Mouse (Mus musculus) heart, postnatal 10 days (tissue): ENCODE measurements around the gene Kcna3. TPM values are rescaled to one million over a fixed set of nuclear protein-coding genes. Genes with fewer than 3 reads are reported as not detected.
A peak's percentile ranks its signal among the peaks of the same experiment; 100 is the strongest.

ENCODE experiments used
- DNase-seq, 2 experiments: peaks; one replicate each; pipeline ENCODE4 v3.0.0; 2021
- intact Hi-C: fragments of 180-260 bp; cut with DNase I; formaldehyde crosslinking; loops from one replicate; pipeline ENCODE4 v1.15.1; 2025
- total RNA-seq, 2 experiments: library from RNA; stranded (reverse); gene quantifications; 2 replicates each; pipeline ENCODE4 v1.2.3; 2021

The Kcna3 gene
- under 1 TPM; 0.36 to 0.45 TPM for total RNA-seq

GRCm38 (mm10) chr3:107035521-107036457 is at the start of gene Kcna3:
Gene Kcna3 (plus strand): TSS chr3:107036169.
- intact Hi-C loops, result no loop called here
- peak; percentile 68 to 69 for DNase-seq

- intact Hi-C loops, result no loop called here
- DNase-seq, result no peak
Observed at GRCm38 (mm10) chr3:106991334-106991733, 44.6 kb upstream of the Kcna3 start.

- intact Hi-C loops, result no loop called here
- no peak for DNase-seq
Observed at GRCm38 (mm10) chr3:106995347-106995746, 40.6 kb upstream of the Kcna3 start.

- no peak for DNase-seq
- intact Hi-C loops, result no loop called here
Observed at GRCm38 (mm10) chr3:106996186-106996585, 39.8 kb upstream of the Kcna3 start.

GRCm38 (mm10) chr3:106998370-106998769 is 37.6 kb upstream of the Kcna3 start:
- intact Hi-C loops, result no loop called here
- DNase-seq, result no peak

- no peak for DNase-seq
- intact Hi-C loops, result no loop called here
Observed at GRCm38 (mm10) chr3:107000165-107000564, 35.8 kb upstream of the Kcna3 start.

GRCm38 (mm10) chr3:107002249-107003123 is 33.5 kb upstream of the Kcna3 start:
- no peak for DNase-seq
- intact Hi-C loops, result no loop called here

- no peak for DNase-seq
- intact Hi-C loops, result no loop called here
Observed at GRCm38 (mm10) chr3:107009329-107010076, 26.5 kb upstream of the Kcna3 start.

- intact Hi-C loops, result no loop called here
- DNase-seq, result no peak
Observed at GRCm38 (mm10) chr3:107018286-107018685, 17.7 kb upstream of the Kcna3 start.

GRCm38 (mm10) chr3:107031547-107031946 is 4.4 kb upstream of the Kcna3 start:
- intact Hi-C loops, result no loop called here
- no peak for DNase-seq

- no peak for DNase-seq
- intact Hi-C loops, result no loop called here
Observed at GRCm38 (mm10) chr3:107034776-107035175, 1.2 kb upstream of the Kcna3 start.

- intact Hi-C loops, result no loop called here
Observed at GRCm38 (mm10) chr3:107036458-107037039, 580 bp downstream of the Kcna3 start.

GRCm38 (mm10) chr3:107037105-107037504 is 1.1 kb downstream of the Kcna3 start:
- DNase-seq, result peak; percentile 0 to 2
- intact Hi-C loops, result no loop called here

More at GRCm38 (mm10) chr3:107036458-107037039, 580 bp downstream of the Kcna3 start:
- peak; percentile 17 to 23 for DNase-seq

- intact Hi-C loops, result no loop called here
- DNase-seq, result peak in 1 of 2 experiments; percentile 1
Observed at GRCm38 (mm10) chr3:107037536-107038155, 1.7 kb downstream of the Kcna3 start.

GRCm38 (mm10) chr3:107038156-107038536 is 2.2 kb downstream of the Kcna3 start:
- DNase-seq, result no peak
- intact Hi-C loops, result no loop called here

GRCm38 (mm10) chr3:107038661-107039223 is 2.8 kb downstream of the Kcna3 start:
- intact Hi-C loops, result no loop called here

GRCm38 (mm10) chr3:107039306-107039705 is 3.3 kb downstream of the Kcna3 start:
- DNase-seq, result no peak
- intact Hi-C loops, result no loop called here

More at GRCm38 (mm10) chr3:107038661-107039223, 2.8 kb downstream of the Kcna3 start:
- DNase-seq, result peak in 1 of 2 experiments; percentile 4

- intact Hi-C loops, result no loop called here
- DNase-seq, result no peak
Observed at GRCm38 (mm10) chr3:107040408-107040807, 4.4 kb downstream of the Kcna3 start.

- DNase-seq, result no peak
- intact Hi-C loops, result no loop called here
Observed at GRCm38 (mm10) chr3:107041718-107042117, 5.7 kb downstream of the Kcna3 start.
